ENCODE assay signal across 10 mouse cellular contexts in the genomic region with DNA sequence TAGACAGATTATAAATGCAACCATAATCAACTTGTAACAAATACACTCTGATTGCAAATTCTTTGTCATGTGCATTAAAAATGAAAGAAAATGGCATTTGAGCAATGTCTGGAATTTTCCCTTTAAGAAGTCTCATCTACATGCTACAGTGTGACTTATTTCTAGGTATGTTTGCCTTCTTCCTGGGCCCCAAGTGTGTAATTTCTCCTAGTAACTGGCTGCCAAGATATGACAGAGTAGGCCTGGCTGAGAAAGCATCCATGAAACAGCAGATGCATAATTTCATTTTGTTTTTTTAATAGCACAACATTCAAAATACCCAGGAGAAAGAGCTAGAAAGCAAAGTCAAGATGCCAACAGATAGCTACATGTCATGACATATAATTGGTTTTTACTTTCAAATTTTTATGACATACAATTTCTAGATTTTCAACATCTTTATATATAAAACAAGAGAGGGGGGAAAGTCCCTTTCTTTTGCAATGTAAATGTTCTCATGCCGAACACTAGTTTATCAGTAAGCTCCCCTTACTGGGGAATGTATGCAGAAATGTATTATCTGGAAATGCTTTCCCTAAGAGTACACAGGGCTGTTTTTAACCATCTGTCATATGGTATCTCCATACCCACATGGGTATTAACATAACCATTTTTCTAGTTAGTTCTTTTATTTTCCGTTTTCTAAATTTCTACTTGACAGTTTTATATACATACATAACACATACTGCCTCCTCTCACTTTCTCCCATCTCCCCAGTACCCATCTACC.
"Had no signal": no experiment of that assay in that cellular context is flagged by ENCODE, and none has a peak within 500 bp of the region (broad histone marks: within the 10 kb centered on the region; RNA-seq: fewer than 3 reads in every experiment).

No protein-coding gene starts in this region.

- H3K4me3 ChIP-seq: limb, embryonic 13.5 days; midbrain, embryonic 13.5 days had no signal

- ATAC-seq: midbrain, embryonic 13.5 days had no signal

- H3K4me2 ChIP-seq: limb, embryonic 13.5 days; midbrain, embryonic 13.5 days had no signal

- DNase-seq: kidney, postnatal 10 days; left cerebral cortex, postnatal 4 days; retina, postnatal 1 day; right cerebral cortex, postnatal 4 days; spleen, adult 18-20 months; thymus, adult 18-20 months; thymus, postnatal 14 days had no signal

- H3K9ac ChIP-seq: limb, embryonic 13.5 days; liver, embryonic 14.5 days; midbrain, embryonic 13.5 days had no signal

- H3K27me3 ChIP-seq: limb, embryonic 13.5 days; midbrain, embryonic 13.5 days had no signal

- H3K9me3 ChIP-seq: limb, embryonic 13.5 days; midbrain, embryonic 13.5 days had no signal

- H3K27ac ChIP-seq: limb, embryonic 13.5 days; liver, embryonic 14.5 days; midbrain, embryonic 13.5 days had no signal

- H3K36me3 ChIP-seq: limb, embryonic 13.5 days; midbrain, embryonic 13.5 days had no signal
